Mouse (Mus musculus): Measurements from ENCODE around the gene Chp1. TPM values are rescaled to one million over a fixed set of nuclear protein-coding genes. Genes with fewer than 3 reads are reported as not detected.
"Not testable (repeated sequence)": the region's sequence is repeated elsewhere in the genome, so short reads cannot be mapped to it uniquely, and the experiment has no call there.

The Chp1 gene
- 10 to 100 TPM; 60.8 to 84.9 TPM for total RNA-seq (2021)
- long read RNA-seq, experiment 1, transcript Chp1-201 (7 exons, 2,609 nt), result major isoform, 27 of 55 reads
- long read RNA-seq, experiment 1, partial matches to known transcripts, result 0 of 55 reads
- long read RNA-seq, experiment 1, other reads (novel, unspliced or antisense), result 28 of 55 reads
- long read RNA-seq, experiment 2, transcript Chp1-201 (7 exons, 2,609 nt), result major isoform, 50 of 73 reads
- long read RNA-seq, experiment 2, partial matches to known transcripts, result 21 of 73 reads
- long read RNA-seq, experiment 2, other reads (novel, unspliced or antisense), result 2 of 73 reads

DNA sequence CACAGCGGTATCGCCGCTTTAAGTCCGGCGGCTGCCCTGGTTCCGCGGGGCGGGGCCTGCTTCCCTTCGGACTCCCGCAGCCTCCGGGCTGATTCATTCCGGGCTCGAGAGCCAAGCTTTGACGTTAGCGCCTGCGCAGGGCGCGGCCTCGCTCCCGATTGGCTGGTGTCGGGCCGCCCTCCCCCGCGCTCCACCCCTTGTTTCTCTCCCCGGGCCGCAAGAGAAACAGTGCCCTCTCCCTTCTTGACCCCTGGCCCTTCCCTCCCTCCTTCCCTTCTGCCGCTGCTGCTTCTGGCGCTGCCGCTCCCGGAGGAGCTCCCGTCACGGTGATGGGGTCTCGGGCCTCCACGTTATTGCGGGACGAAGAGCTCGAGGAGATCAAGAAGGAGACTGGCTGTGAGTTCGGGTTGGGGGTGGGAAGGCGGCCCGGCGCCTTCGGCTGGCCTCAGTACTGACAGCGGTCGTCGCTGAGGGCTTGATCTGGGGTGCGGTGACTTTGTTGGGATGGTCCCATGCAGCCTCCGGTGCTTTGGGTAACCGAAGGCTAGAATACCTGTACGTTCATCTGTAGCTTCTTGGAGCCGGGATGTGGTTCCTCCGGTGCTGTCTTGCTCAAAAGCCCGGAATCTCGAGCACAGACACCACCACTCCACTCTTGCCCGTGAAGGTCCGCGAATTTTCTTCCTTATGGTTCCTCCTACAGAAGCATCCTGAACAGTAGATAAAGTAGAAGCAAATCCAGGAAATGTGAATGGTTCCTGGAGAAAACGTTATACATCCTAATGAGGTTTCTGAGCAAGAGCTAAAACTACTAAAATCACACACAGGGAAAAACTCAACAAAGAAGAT, at the start of gene Chp1, which contains the start of gene Exd1:
Chp1 (plus strand) TSS at position 176 of the 849 bp plus-strand sequence.
Exd1 (minus strand) TSS at position 106 of the 849 bp plus-strand sequence.
- peak; percentile 99 for DNase-seq

DNA sequence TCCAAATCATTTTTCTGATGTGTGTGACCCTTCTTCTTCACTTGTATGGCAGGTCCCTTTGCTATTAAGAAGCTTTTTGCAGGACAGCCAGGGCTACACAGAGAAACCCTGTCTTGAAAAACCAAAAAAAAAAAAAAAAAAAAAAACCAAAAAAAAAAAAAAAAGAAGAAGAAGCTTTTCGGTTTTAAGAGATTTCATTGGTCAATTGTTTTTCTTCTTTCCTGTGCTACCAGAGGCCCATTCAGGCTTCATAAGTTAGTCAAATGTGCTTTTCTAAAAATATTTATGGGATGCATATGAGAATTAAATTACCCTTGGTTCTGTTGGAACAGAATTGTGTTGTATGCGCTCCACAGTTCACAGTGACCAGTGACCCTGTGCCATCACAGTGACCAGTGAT, 48.6 kb upstream of the Chp1 start:
- no peak for DNase-seq

DNA sequence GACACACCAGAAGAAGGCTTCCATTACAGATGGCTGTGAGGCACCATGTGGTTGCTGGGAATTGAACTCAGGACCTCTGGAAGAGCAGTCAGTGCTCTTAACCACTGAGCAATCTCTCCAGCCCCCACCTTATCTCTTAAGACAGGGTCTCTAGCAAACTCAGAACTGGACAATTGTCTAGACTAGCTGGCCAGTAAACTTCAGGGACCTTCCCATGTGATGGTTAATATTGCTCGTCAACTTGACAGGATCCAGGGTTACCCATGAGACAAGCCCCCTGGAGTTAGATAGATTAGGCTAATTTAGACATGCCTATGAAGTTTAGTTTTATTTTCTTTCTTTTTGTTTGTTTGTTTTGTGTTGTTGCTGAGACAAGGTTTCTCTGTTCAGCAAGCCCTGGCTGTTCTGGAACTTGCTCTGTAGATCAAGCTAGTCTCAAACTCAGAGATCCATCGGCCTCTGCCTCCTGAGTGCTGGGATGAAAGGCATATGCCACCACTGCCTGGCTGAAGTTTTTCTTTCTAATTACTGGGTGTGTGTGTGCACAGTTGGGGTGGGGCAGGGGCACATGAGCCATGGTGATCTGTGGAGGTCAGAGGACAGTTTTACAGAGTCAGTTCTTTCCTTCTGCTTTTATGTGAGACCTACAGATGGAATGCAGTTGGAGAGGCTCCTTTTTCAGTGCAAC, 46.4 kb upstream of the Chp1 start:
- DNase-seq, result no peak

DNA sequence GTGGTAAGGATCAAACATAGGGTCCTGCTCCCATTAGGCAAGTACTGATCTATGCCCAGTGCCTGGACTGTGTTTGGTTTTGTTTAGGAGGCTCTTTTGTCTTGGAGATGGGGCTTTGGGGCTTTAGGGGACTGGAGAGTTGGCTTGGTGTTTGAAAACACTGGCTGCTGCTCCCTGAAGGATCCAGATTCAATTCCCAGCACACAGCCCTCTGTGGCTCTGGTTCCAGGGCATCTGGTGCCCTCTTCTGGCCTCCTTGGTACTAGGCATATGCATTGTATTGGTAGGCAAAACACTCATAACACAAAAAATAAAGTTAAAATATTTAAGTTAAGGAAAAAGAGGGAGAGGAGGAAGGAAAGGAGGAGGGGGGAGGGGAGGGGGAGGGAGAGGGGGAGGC, 40.4 kb upstream of the Chp1 start:
- no peak for DNase-seq

DNA sequence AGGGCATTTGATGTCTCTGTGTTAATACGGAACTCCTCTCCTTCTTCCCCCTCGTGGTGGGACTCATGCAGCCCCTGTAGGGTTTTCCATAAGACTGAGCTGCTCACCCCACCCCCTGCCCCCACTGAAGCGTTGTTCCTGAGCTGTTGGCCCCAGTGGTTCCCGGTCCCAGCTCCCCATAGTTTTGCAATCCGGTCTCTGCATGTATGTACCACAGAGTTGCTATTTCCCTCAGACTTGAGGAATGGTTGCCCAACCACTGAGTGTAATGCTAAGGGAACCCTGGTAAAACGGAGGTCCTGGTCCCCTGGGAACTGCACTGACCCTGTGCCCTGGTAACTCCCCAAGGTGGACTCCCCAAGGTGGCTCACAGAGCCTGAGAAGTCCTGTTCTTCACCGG, 39.0 kb upstream of the Chp1 start:
- DNase-seq, result not testable (repeated sequence)

DNA sequence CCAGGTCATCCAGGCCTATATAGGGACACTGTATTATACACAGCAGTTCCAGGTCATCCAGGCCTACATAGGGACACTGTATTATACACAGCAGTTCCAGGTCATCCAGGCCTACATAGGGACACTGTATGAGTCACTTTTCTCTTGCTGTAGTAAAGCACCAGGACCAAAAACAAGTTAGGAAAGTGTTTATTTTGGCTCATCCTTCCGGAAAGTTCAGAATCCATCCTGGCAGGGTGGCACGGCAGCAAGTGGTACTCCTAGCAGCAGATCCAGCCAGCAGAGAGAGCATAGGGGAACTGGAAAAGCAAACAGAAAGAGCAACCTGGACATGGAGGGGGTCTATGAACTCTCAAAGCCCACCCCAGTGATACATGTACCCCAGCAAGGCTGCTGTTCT, 36.6 kb upstream of the Chp1 start:
- no peak for DNase-seq

DNA sequence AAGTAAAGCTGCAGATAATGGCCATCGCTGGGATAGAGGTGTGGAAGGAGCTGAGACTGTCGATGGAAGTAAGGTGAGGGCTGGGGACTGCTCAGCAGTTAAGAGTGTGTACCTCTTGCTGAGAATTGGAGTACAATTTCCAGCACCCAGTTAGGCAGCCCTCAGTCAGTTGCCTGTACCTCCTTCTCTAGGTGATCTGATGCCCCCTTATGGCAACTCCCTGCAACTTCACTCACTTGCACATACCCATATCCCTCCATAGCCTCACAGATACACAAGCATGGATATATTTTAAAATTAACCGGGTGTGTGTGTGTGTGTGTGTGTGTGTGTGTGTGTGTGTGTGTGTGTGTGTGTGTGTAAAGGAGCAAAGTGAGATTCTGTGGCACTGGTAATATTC, 35.2 kb upstream of the Chp1 start:
- DNase-seq, result no peak

DNA sequence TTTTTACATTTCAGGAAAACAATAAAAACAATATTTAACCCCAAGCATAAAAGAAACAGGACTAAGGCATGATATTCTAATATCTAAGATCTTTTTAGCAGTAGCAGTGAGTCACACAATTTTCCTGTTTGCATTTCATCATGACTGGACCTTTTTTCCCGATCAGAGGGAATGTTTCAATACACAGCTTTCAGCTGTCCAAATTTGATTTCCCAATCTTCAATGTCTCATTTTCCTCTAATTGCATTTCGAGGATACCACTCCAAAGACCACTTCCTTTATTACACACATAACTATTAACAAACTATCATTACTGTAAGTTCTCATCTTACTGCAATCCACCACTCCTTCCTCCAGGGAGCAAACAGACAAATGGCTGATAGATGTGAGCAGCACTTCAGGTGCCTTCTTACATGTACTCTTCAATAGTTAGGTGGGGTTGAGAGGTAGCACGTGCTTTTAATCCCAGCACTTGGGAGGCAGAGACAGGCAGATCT, 33.4 kb upstream of the Chp1 start:
- DNase-seq, result no peak

DNA sequence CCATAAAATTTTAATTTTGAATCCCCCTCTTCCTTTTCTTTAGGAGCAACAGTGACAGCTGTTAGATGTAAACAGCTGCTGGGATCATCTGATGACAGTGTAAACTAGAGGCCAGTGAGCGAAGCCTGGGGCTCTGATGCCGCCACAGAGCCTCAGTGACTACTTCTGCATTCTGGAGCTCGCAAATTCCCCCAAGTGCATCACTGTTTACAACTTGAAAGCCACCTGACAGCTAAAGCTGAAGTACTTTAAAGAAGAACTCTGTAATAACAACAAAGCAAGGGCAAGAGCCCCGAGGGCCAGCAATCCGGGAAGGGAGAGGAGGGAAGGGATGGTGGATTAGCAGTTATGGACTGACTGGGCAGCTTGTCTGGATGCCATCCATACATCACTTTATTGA, 30.7 kb upstream of the Chp1 start:
- DNase-seq, result no peak

DNA sequence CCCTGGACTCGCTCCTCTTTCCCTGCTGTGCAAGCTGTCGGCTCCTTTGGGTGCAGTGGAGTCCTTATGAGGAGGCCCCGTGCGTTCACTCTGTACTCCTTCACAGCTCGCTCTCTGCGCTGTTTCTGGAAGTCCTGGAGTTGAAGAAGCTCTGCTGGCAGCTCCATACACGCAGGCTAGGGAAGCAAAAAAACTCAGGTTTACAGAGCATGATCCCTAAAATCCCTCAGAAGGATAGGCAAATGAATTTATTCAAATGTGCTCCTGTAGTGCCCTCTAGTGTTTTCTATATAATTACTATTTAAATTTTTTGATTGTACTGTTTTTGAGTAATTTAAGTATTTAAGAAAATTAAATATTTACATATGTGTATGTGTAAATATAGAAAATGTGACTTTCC, 26.9 kb upstream of the Chp1 start:
- DNase-seq, result no peak

DNA sequence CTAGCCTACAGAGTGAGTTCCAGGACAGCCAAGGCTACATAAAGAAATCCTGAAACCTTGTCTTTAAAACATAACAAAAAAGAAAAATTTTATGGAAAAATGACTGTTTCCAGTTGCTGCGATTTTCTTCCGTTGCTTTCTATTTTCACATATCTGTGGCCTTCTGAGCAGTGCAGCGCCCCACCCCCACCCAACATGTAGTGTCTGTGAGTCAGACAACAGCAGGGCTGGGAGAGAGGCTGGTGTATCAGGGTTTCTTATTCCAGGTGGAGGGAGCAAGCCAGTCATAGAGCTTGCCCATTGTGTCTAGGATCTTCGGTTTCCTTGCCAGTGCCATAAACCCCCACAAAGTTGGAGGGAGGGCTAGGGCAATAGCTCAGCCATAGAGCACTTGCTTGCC, 23.7 kb upstream of the Chp1 start:
- no peak for DNase-seq

DNA sequence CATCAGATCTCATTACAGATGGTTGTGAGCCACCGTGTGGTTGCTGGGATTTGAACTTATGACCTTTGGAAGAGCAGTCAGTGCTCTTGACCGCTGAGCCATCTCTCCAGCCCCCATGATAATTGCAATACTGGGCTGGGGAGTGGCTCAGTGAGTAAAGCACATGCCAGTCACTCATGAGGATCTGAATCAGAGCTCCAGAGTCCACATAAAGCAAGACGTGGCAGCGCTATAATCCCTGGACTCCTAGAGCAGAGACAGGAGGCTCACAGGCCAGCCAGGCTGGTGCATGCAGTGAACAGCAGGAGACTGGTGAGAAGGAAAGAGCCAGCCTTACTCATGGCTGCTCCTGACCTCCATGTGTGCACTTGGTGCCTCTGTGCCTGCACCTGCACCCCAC, 22.1 kb upstream of the Chp1 start:
- DNase-seq, result no peak

DNA sequence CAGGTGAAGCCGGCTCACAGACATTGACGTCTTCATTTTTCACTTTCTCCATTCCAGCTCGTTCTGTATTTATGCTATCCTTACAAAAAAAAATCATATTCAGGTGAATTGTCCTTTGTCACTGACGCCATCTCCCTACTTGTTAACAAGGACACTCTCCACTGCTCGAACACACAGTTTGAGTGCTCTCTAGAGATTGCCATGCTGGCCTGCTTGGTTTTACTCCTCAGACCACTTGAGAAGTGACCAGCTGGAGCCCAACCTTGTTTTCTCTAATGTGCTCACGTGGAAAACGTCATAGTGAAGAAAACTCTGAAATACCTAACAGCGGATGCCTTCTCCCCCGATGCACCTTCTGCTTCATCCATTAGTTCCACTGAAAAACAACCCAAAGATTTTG, 8.7 kb upstream of the Chp1 start:
- DNase-seq, result no peak

DNA sequence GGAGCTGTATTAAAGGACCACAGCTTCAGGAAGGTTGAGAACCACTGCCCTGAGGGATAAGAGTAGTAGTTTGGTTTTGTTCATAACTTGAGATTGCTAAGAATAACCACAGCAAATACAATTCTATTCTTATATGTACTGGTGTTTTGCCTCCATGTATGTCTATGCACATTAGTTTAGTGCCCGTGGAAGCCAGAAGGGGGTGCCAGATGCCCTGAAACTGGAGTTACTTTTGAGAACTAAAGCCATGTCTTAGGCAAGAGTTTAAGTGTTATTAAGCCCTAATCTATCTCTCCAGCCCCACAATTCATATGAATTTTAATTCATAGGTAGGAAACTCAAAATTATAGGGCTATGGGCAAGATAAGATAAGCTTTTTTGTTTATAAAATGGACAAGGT, 5.4 kb upstream of the Chp1 start:
- no peak for DNase-seq

DNA sequence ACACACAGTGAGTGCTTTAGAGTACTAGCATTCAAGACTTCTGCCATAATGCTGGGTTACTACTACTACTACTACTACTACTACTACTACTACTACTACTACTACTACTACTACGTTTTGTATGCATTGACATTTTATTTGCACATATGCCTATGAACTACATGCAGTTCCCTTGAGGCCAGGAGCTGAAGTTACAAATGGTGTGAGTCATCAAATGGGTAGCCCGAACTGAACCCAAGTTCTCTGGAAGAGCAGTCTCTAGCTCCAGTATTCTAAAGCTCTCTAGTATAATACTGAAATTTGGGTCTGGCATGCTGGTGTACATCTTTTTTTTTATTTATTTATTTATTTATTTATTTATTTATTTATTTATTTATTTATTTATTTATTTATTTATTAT, 3.8 kb upstream of the Chp1 start:
- no peak for DNase-seq

DNA sequence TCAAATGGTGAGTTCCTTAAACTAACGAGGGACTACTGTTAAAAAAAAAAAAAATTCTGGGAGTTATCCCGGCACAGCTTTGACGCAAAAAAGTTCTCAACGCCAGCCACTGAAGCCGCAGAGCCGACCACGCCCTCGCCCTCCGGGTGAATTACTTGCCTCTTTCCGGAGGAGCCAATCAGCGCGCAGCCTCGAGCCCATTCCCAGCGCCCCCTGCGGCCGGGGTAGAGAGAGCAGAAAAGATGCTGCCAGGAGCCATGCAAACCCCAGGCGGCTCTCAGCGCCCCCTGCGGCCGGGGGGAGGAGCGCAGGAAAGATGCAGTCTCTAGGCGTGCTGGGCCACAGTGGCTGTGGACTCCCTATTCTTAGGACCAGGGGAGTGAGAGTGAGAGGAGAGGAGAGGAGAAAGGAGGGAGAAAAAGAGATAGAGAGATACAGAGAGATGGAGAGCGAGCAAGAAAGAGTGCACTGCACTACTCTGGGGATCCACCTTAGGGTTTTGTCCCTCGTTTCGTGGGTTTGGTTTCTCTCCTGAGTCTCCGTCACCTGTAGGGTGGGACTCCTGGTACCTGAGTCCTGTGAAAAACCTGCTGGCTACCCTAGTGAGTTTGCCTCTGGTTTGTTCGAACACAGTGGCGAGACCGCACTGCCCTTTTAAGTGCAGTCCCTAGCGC, 512 bp upstream of the Chp1 start:
- DNase-seq, result peak; percentile 88

DNA sequence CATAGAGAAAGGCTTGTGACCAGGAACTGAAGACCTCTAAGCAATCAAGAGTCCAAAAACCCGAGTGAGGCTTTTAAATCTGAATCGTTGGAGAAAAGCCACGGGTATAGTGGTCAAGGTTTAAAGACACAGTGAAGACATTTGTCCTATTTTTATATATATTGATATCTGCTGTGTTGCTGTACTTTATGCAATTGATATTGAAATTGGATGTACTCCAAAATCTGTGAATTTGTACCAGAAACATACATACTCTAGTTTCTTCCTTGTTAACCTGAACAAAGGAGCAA, 819 bp downstream of the Chp1 start:
- no peak for DNase-seq

DNA sequence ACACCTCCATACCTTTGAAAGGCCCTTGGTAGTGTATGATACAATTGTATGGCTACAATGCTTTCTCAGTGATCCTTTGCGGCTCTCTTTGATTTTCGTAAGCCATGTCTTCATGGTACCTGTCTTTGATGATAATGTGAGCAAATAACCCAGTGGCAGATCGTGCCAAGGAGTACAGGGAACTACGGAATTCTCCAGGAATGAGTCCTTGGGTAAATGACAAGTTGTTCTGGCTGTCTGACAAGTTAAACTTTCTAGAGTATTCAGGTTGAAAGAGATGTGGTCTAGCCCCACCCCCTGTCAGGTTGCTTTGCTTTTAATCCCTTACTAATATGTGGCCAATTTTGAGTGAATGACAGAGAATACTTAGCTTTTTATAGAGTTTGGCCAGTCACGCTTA, 1.2 kb downstream of the Chp1 start:
- no peak for DNase-seq

DNA sequence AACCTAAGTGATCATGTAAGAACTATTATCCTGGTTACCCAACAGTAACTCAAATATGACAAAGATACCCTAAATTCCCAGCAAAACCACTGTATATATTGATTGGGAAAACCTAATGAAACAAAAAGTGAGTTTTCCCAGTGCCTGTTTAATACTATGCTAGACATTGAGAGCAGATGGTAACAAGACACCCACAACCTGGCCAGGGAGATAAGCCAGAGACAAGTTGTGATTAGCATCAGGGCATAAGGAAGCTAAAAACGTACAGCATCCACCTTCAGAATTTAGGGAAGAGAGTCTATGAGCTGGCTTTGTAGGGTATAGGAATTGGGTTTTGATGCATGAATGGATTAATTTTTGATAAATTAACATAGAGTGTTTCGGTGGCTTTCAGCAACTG, 2.2 kb downstream of the Chp1 start:
- no peak for DNase-seq

DNA sequence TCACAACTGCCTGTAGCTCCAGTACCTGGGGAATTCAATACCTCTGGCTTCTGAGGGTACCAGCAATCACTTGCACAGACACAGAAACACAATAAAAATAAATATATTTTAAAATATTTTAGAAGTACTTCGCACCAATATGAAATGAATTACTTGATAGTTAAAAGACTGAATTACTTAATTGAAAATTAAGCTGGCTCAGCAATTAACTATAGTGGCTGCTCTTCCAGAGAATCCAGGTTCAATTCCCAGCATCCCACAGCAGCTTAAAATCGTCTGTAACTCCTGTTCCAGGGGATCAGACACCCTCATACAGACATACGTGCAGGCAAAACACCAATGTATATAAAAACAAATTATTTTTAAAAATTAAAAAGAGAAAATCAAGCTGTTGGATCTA, 10.5 kb downstream of the Chp1 start:
- DNase-seq, result no peak

DNA sequence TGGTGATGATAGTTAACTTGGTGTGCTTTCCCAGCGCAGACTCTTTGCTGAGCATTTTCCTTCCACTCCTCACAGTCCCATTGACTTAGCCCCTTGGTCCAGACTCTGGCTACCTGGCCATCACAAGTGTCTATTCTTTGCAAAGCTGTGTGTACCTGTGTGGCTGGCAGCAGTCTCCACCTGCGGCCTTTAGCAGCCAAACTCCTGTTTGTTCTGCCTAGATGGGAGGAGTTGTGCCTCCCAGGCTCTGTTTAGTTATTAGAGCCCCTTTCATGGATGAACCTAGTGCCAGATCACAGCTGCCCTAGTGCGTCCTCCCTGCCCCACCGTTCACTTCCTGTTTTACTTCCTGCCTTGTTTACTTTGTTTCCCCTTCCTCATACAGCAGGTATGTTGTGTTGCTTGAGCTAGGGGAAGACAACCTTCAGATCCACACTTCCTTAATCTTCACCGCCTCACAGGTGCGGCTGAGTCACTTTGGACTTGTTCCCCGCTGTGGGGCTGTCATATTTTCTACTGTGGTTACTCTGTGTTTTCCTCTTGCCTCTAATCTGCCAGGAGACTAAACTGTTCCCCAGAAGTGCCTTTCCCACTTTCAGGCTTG, 11.3 kb downstream of the Chp1 start:
- DNase-seq, result no peak

DNA sequence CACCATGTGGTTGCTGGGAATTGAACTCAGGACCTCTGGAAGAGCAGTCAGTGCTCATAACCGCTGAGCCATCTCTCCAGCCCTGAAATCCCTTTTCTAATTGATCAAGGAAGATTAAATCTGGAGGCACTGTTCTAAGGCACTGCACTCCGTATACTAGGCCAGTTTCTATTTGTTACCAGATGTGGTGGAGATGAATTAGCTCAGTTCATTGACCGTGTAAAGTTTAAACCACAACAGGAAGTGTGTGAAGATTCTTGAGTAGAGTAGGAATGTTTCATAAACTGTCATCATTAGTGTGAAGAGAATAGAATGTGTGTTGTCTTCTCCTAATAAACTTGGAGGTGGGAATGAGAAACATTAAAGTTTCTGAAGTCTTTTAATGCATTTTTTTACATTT, 14.3 kb downstream of the Chp1 start:
- no peak for DNase-seq

All from gastrocnemius, postnatal 25 days (tissue).